Mouse (Mus musculus): ENCODE results near the gene Cgn. TPM values are rescaled to one million over a fixed set of nuclear protein-coding genes. Genes with fewer than 3 reads are reported as not detected.
"Not testable (repeated sequence)": the region's sequence is repeated elsewhere in the genome, so short reads cannot be mapped to it uniquely, and the experiment has no call there.

The Cgn gene
- total RNA-seq, 2 experiments from 2014 or later = 8.9 to 9.0 TPM

- intact Hi-C loops (cut with DNase I) = no loop called here
- no peak for DNase-seq (ENCODE audit: extremely low spot score in 1 of 2, low spot score in 2 of 2)
Measured at GRCm38 (mm10) chr3:94795596-94796140, 9.4 kb upstream of the Cgn start.

- intact Hi-C loops (cut with DNase I) = no loop called here
- no peak for DNase-seq (ENCODE audit: extremely low spot score in 1 of 2, low spot score in 2 of 2)
Measured at GRCm38 (mm10) chr3:94794359-94794758, 8.1 kb upstream of the Cgn start.

GRCm38 (mm10) chr3:94793672-94794071 lies 7.4 kb upstream of the Cgn start:
- no peak for DNase-seq (ENCODE audit: extremely low spot score in 1 of 2, low spot score in 2 of 2)
- intact Hi-C loops (cut with DNase I) = no loop called here

DNA sequence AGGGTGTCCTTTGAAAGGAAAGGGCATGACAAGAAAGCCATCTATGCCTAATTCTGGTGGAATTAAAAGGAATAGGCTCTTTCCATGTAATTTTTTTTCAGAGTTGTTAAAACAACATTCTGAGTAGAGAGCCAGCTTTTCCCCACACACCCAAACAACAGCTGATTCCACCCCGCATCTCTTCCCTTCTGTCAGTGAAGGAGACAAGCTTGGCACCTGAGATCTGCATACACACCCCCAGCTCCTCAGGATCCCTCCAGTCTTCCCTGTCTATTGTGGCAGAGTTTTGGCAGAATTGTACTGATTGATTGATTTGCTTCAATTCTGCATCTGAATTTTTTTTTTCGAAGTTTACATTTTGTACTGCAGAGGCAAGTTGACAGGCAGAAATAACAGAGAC lies 6.0 kb upstream of the Cgn start:
- no peak for DNase-seq (ENCODE audit: extremely low spot score in 1 of 2, low spot score in 2 of 2)
- intact Hi-C loops (cut with DNase I) = no loop called here

DNA sequence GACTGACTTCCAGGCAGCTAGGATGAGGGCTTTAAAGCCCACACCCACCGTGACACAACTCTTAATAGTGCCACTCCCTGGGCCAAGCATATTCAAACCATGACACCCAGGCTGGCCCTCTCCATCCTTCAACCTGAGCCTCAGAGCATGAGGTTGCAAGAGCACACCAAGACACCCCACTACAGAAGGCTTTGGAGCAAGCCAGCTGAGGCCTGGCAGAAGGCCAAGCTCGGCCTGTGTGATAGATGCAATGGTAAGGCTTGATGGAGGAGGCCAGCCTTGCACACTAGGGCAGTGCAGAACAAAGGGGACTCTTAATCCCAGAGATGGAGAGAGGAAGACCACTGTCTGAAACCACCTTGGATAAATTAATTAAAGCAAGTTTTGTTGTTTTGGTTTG lies 3.2 kb upstream of the Cgn start:
- intact Hi-C loops (cut with DNase I) = loop anchor here (5.0 kb wide), 2 partner anchors 33 to 48 kb away; partner anchors contain the start of gene Pogz
- peak in 1 of 2 experiments; percentile 46 for DNase-seq (ENCODE audit: extremely low spot score in 1 of 2, low spot score in 2 of 2)

- no peak for DNase-seq (ENCODE audit: extremely low spot score in 1 of 2, low spot score in 2 of 2)
- intact Hi-C loops (cut with DNase I) = loop anchor here (5.0 kb wide), 2 partner anchors 33 to 48 kb away; partner anchors contain the start of gene Pogz
Measured at GRCm38 (mm10) chr3:94789071-94789470, 2.8 kb upstream of the Cgn start.

- intact Hi-C loops (cut with DNase I) = loop anchor here (5.0 kb wide), 2 partner anchors 35 to 50 kb away; partner anchors contain the start of gene Pogz
- DNase-seq (ENCODE audit: extremely low spot score in 1 of 2, low spot score in 2 of 2) = peak in 1 of 2 experiments; percentile 31
Measured at GRCm38 (mm10) chr3:94787122-94787780, 959 bp upstream of the Cgn start.

DNA sequence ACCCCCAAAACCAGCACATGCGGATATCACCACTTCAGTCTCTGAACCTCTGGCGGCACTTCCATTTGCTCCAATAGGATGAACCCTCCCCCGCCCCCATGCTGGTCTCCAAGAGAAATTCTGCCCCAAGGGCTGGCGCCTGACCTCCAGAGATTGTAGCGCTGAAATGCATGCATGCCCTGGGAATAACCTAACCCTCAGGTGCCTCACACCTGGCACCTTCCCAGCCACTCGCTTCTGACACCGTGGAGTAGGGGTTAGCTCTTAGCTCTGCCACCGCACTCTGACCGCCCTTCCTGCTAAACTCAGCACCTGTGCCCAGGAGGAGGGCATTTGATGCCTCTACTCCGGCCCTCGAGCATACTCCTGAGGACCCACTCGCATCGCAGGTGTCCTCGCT lies 334 bp downstream of the Cgn start:
- peak in 1 of 2 experiments; percentile 61 for DNase-seq (ENCODE audit: extremely low spot score in 1 of 2, low spot score in 2 of 2)
- intact Hi-C loops (cut with DNase I) = loop anchor here (5.0 kb wide), 2 partner anchors 36 to 51 kb away; partner anchors contain the start of gene Pogz

DNA sequence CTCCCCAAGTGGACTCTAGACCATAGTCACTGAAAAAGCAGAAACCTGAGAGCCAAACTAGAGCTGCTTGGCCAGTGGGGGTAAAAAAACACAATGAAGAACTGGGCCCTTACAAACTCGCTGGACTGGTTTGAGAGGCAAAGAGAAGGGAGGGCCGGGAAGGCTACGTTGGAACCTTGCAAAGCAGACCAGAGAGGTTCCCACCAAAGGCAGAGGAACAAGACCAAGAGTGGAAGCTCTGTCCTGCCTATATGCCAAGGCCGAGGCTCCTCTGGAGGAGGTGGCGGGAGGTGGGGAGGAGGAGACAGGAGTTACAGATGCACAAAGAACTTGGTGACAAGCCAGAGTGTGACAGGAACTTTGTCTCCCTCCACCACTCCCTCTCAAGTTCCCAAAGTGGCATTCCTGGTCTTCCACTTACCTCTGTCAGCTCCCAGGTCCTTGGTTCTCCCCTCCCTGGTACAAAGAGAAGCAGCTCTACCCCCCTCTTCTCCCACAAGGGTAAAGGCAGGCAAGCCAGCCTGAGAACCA lies 2.1 kb downstream of the Cgn start:
- no peak for DNase-seq (ENCODE audit: extremely low spot score in 1 of 2, low spot score in 2 of 2)
- intact Hi-C loops (cut with DNase I) = no loop called here

GRCm38 (mm10) chr3:94783462-94783931 lies 2.8 kb downstream of the Cgn start:
- intact Hi-C loops (cut with DNase I) = no loop called here
- DNase-seq (ENCODE audit: extremely low spot score in 1 of 2, low spot score in 2 of 2) = no peak

DNA sequence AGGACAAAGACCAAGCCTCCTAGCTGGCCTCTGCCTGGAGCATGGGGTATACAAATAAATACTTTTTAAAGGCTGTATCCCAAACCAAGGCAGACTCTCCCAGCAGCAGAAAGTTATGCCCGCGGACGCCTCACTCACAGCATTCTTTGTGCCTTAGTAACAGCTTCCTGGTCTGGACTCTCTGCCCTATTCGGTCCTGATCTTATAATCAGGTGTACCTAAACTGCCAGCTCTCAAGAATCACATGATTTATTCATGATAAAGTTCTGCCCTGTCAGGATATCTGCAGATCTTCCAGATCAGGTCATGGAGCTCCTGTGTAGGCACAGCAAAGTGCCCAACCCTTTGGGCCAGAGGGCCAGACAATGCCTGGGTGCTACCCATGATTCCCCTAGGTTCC lies 3.4 kb downstream of the Cgn start:
- DNase-seq (ENCODE audit: extremely low spot score in 1 of 2, low spot score in 2 of 2) = no peak
- intact Hi-C loops (cut with DNase I) = no loop called here

- intact Hi-C loops (cut with DNase I) = no loop called here
- DNase-seq (ENCODE audit: extremely low spot score in 1 of 2, low spot score in 2 of 2) = peak in 1 of 2 experiments; percentile 26
Measured at GRCm38 (mm10) chr3:94781356-94781755, 4.9 kb downstream of the Cgn start.

- no peak for DNase-seq (ENCODE audit: extremely low spot score in 1 of 2, low spot score in 2 of 2)
- intact Hi-C loops (cut with DNase I) = no loop called here
Measured at GRCm38 (mm10) chr3:94775886-94776285, 10.4 kb downstream of the Cgn start.

DNA sequence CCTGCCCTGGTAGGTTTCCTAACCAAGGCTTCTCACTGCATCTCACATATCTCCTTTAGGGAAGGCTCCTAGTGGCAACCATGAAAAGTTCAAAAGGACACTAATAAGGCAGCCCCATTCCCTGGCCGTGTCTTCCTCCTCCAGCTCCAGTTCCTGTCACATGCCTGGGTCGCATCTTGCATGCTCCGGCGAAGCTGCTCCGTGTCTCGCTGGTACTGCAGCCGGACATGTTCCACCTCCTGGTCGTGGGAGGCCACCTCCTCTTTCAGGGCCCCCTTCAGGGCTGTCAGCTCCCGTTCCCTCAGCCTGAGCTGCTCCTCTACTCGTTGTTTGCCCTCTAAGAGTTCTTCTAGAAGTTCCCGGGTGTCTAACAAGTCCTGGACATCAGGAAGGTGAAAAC lies 12.3 kb downstream of the Cgn start:
- intact Hi-C loops (cut with DNase I) = no loop called here
- peak in 1 of 2 experiments; percentile 41 for DNase-seq (ENCODE audit: extremely low spot score in 1 of 2, low spot score in 2 of 2)

DNA sequence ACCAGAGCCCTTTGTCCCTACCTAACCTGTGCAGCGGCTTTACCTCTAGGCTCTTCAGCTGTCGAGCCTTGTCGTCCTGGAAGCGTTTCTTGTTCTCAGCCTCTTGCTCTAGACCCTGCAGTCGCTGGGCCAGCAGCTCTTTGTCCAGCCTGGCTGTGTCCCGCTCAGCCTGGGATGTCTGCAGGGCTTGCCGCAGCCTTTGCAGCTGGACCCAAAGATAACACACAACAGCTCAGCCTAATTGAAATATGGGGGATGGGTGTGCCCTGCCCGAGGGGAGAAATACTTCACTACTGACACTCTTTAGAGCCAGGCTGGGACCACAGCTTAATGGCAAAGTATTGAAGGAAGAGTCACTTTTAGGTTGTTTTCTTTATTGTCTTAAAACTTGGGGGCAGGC lies 20.8 kb downstream of the Cgn start:
- intact Hi-C loops (cut with DNase I); DNase-seq (ENCODE audit: extremely low spot score in 1 of 2, low spot score in 2 of 2): not testable (repeated sequence)

- DNase-seq (ENCODE audit: extremely low spot score in 1 of 2, low spot score in 2 of 2); intact Hi-C loops (cut with DNase I): not testable (repeated sequence)
Measured at GRCm38 (mm10) chr3:94764545-94765292, 21.6 kb downstream of the Cgn start.

- intact Hi-C loops (cut with DNase I); DNase-seq (ENCODE audit: extremely low spot score in 1 of 2, low spot score in 2 of 2): not testable (repeated sequence)
Measured at GRCm38 (mm10) chr3:94758427-94758826, 27.9 kb downstream of the Cgn start.

DNA sequence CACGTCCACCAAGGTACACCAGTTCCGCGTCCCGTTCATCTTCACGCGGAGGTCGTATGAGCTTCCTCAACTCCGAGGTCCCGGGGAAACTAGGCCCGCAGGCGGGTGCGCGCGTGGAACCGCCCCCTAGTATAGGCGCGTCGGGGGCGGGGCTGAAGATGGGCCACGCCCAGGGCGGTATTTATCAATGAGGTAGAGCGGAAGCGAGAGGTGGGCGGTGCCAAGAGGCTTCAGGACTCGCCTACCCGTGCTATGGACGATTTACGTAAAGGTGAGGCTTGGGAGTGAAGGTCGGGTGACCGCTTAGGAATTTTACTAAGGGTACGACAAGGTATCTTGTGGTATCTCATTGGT lies 28.3 kb downstream of the Cgn start:
- DNase-seq (ENCODE audit: extremely low spot score in 1 of 2, low spot score in 2 of 2); intact Hi-C loops (cut with DNase I): not testable (repeated sequence)

DNA sequence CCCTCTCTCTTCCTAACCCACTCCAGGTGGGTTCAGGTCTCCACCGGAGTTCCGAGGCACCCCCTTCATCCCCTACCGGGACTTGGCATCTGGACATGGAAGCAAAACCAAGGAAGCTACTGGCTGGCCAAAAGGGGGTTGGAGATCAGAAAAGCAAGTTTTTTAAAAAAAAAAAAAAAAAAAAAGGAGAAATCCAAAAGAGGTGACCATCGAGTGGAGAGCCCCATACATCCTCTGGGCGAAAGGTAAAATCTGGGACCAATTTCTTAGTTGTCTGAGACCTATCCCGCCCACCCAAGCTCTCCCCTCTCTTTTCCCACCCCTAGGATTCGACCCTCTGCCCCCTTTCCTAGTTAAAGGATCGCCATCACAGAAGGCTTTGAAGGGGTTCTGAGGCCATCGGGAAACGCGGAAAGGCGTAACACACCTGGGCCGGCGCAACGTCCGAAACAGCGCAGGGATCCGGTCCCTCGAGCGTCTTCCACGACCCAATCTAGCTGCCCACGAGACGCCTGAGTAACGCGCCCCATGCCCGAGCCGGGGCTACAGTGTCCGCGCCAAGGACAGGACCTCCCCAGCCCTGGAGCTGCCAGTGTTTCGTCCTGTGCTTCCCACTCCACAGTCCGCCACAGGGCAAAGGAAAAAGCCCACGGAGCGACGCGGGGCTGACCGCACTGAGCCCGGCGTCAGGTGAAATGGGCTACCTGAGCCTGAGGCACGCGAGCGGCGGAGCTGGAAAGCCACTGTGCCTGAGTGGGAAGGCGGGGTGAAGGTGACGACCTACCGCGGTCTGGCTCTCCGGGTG lies 28.8 kb downstream of the Cgn start:
- intact Hi-C loops (cut with DNase I); DNase-seq (ENCODE audit: extremely low spot score in 1 of 2, low spot score in 2 of 2): not testable (repeated sequence)

Measured in left cerebral cortex, postnatal 10 days (tissue).